Mouse (Mus musculus) 3T3-L1 (cell line): ENCODE data around the gene Reep6.

Experiments
- DNase-seq: peaks from one replicate; pipeline ENCODE4 v3.0.0-alpha.2; 2015; ENCODE audit warnings: low read depth, low spot score

The Reep6 gene

DNA sequence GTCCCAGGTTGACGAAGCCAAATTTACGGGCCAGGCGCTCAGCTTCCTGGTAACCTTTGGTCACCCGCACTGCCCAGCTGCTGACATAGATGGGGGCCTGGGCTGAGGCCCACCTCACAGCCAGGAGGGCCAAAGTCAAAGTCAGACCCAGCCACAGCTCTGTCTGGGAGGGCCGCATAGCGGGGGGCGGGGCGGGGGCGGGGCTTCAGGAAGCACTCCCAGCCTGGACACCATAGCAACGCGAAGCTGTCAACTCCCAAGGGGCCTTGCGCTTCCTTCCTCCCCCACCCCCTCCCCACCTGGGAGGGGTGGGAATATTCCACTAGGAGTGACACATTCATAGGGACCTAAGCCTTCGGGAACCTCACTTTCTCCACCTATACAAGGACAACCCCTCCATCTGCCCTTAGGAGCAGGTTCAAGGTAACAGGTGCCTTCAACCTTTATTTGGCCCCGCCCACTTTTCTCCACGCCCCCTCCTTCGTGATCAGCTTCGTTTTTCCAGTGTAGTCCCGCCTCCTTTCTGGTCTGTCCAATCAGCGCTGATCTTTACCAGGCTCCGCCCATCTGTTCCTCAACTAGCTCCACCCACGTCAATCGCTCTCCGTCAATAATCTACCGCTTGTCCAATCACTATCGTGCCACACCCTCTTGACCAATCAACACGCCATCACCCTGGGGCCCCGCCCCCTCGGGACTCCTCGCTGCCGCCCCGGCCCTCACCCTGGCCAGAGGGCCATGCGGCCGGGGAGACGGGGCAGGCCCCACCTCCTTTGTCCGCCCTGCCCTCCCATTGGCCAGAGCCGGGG is at the start of gene Reep6, which contains the start of gene Pcsk4:
Gene Reep6 (plus strand): TSS at position 681 of the 809 bp plus-strand sequence.
Gene Pcsk4 (minus strand): TSS at position 226 of the 809 bp plus-strand sequence.
- peak; percentile 60 for DNase-seq

DNA sequence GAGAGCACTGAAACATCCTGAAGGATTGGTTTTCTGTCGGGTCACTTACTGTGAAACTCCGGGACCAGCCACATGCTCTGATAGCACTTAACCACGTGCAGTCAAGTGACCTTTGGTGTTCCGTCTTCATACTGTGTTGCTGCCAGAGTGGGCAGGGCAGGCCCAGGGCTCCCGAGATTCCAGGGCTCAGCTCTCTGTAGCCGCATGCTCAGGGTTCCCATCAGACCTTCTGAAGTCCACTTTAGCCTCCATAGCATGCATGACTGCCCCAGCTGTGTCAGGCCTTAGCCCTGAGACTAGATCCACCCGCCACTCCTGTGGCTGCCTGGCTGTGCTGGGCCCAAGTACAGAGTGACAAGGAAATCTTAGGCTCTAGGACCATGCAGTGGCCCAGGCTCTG is 48.4 kb upstream of the Reep6 start:
- no peak for DNase-seq

DNA sequence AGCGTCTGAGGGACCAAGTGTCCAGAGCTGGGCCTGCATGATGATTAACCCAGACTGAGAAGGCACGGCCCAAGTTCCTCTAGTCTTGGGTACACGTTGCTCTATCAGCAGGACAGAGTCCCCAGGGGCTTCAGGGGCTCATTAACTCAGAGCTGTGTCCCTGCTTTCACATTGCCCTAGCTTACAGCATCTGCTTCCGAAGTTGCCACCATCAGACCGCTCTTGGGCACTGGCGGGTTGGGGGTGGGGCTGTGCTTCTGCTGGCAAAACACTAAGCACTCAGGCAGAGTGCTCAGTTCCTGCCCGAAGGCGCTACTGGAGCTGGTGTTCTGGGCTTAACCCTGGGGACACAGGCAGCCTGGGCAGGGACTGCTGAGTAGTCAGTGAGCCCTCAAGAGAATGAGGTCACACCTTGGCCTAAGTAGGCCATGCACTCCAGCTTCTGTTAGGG is 47.8 kb upstream of the Reep6 start:
- DNase-seq: no peak

DNA sequence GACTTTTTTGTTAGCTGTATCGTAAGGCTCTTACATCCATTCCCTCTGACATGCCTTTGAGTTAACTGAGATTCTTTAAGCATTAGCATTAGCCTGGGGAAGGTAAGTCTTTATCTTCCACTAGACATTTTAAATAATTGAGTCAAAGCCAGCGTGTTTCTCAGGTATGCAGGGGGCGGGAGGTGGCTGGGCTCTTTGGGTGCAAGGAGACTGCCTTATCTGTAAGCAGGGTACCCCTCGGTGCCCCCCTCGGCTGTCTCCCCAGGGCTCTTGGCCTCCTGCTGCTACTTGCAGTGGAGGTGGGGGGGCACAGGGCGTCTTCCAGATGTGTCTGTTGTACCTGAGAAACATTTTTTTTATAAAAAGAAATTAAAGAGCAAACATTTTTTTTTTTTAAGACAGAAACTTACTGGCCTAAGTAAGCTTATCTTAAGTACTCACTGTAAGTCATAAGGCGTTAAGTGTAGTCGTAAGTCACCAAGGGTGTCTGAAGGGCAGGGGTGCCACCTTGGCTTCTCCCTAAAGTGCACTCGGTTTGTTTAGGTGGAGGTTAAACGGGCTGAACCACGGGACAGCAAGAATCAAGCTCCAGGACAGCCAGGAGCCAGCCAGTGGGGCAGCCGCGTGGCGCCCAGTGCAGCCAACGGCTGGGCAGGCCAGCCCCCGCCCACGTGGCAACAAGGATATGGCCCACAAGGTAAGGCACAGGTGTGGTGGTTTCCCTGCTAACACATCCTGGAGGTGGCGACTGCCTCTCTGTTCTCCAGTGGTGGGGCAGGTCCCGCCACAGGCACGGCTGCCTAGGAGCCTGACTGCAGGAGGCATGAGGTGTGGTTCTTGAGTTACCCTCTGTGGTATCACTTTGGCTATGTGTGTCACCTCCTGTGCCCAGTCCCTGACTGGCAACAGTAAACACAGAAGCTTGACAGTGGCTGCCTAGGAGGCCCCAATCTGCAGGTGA is 47.0 kb upstream of the Reep6 start:
- DNase-seq: no peak

DNA sequence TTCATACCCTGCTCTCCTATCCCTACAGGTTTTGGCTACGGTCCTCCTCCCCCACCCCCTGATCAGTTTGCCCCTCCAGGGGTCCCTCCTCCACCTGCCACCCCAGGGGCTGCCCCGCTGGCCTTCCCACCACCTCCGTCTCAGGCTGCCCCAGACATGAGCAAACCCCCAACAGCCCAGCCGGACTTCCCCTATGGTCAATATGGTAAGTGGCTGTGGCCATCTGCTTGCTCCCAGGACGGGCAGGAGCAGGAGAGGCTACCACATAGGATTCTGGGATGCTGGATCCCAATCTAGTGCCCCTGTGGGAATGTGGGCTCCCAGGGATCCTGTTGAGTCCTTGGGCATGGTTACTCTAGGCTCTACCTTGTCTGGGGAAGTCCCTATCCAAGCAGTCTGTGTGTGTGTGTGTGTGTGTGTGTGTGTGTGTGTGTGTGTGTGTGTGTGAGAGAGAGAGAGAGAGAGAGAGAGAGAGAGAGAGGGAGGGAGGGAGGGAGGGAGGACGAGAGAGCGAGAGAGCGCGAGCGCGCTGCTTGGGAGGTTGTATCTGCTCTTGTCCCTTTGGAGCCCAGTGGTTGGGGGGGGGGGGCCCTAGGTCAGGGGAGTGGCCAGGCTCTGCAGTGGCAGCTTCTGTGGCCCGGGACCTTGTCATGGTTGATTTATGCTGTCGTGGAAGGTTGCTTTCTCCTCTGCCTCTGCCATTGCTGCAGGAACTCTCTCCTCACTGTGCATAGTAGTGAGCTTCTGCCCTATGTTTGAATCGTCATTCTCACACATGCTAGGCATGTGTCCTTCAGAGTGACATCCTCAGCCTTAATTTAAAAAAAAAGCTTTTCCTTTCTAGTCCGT is 44.3 kb upstream of the Reep6 start:
- no peak for DNase-seq

DNA sequence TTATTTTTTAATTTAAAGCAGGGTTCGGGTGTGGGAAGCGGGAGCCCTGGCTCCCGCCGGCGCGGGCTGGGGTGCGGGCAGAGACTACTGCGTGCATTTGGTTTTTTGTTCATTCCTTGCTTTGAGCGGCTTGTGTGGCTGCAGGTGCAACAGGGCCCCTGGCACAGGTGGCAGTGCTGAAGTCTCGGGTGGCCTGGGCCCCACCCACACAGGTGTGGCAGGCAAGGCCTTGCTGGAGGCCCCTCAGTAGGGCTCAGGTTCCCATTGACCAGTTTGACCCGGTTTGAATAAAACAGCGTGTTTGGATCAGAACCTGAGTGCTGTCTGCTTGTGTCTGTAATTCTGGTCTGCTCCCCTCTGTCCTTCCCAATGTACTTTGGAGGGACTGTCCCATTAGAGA is 41.7 kb upstream of the Reep6 start:
- DNase-seq: no peak

DNA sequence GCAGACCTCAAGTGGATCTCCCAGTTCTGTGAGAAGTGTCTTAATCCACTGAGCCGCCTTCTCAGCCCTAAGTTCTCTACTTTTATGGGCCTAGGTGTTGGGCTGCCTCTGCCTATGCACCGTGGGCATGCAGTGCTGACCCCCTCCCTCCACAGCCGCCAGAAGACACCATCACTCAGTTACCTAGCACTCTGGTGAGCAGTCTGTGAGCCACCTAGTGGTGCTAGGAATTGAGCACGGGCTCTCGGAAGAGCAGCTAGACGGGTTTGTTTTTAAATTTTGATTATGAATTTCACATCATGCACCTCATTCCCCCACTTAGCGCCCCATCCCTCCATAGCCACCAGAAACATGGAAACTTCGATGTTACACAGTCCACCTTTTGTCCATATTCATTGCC is 41.1 kb upstream of the Reep6 start:
- no peak for DNase-seq

DNA sequence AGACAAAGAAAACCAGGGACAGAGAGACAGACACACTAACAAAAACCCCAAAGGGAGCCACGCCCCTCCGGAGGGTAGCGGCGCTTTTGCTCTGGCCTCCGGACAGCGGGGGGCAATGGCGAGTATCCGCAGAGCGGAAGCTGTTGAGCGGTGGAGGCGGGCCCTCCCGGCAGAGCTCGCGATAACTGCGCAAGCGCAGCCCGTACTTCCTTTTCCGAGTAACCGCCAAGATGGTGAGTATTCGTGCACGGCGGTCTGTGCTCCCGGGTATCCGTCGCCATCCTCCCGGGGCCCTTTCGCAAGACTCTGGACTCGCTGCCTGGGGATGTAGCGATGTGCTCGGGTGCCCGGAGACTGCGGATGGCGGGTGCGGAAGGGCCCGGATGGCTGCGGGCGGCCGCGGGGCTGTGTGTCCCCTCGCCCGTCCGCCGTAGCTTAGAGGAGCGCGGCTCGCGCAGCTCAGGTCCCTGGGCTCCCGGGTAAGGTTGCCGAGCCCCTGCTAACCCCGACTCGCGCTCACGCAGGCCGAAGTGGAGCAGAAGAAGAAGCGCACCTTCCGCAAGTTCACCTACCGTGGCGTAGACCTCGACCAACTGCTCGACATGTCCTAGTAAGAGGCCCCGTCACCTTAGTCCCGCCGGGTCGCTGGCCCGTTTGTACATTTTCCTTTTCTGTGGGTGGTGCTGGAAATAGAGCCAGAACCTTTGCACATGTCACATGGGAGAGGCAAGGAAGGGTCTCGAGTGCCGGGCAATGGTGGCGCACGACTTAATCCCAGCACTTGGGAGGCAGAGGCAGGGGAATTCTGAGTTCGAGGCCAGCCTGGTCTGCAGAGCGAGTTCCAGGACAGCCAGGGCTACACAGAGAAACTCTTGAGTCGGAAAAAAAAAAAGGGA is 37.3 kb upstream of the Reep6 start, which contains the start of gene Rps15:
Gene Rps15 (plus strand): TSS at position 203 of the 896 bp plus-strand sequence.
- peak; percentile 96 for DNase-seq

DNA sequence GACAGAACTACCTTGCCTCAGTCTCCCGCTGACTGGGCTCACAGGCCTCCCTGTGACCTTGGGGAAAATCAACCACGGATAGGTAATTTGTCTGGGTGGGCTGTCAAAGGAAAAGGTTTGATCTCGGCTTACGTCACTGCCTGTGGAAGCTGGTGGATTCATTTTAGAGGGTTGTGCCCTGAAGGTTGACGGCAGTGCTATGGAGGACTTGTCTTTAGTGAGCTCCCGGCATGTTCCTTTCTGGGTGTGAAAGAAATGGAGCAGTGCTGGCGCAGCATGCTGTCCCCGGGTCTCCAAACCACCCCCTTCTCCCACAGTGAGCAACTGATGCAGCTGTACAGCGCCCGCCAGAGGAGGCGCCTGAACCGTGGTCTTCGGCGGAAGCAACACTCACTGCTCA is 36.4 kb upstream of the Reep6 start:
- peak; percentile 52 for DNase-seq

DNA sequence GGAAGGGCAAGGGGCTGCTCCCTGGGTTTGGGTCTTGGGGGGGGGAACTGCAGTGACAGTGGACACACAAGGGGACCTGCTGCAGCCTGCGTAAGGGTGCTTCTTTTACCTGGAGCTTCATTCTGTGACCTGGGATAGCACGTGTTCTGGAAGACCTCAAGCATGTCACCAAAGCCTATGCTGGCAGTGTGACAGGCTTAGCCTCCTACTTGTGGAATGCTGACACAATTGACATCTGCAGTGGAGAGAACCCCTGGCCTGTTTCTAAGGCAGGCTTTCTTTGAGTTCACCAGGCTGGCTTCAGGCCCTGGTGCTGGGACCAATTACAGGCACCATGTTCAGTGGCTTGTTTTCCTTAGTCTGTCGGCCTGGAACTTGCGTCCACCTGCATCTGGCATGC is 35.4 kb upstream of the Reep6 start:
- peak; percentile 52 for DNase-seq

DNA sequence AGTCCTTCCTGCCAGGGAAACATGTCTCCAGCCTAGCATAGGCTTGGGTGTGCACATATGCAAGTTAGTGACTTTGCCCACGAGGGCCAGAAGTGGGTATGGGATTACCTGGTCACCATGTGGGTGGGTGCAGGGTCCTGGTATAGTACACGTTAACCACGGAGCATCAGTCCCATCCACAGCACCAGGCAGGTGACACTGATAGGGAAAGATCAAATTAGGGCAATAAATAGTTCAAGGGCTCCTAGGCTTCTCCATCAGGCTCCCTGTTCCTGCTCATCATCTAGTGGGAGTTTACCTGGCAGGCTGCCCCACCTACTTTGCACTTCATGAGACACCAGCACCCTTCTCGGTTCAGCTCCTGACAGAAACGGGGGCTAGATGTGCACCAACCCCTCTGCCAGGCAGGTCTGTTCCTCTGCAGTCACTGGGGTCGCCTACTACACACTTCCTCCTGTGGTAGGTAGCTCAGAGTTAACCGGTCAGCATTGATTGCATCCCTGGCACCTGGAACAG is 34.9 kb upstream of the Reep6 start:
- no peak for DNase-seq

DNA sequence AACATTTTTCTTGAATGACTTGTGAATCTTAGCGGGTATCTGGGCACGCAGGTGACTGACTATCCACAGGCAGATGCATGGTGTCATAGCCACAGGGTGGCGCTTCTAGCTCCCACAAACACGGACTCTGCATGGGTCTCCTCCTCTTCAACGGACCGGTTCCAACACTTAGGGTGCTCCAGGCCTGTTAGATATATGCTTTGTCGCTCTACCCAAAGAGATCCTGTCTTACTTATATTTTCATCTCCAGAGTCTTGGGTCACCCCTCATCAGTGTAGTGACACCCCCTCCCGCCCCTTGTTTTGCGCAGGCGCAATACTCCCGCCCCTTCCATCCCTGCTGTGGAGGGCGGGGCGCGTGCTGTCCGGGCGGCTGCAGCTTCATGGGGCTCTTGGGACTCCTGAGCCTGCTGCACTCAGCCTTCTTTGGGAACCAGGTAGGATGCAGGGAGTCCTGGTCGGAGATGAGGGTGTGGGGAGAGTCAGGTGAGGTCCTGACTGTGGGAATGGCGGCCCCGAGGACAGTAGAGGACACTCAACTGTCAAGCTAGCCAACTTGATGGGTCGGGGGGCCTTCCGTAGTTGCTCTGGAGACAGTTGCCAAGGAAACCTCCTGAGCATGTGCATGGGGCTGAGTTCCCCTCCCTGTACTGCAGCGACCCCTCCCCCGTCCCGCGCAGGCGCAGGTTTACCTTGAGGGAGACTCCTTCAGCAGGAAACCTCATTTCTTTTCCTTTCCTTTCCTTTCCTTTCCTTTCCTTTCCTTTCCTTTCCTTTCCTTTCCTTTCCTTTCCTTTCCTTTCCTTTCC is 33.9 kb upstream of the Reep6 start, which contains the start of gene Apc2:
Gene Apc2 (plus strand): TSS at position 360 of the 808 bp plus-strand sequence.
- peak; percentile 57 for DNase-seq

DNA sequence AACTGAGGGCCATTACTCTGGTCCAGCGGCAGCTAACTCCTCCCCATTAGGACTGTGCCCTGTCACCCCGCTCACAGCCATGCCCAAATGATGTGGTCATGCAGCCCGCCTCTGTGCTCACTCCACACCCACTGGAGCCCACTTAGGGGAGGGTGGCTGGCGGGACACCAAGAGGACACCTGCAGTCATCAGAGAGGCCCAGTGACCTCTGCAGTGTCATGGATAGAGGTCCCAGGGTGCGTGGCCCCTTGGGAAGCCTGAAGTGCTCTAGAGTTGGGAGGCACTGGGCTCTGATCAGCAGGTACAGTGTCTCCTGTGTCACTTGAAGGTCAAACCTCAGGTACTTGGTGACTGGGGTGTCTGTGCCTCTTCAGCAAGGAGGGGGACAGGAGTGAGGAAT is 32.9 kb upstream of the Reep6 start:
- DNase-seq: no peak

DNA sequence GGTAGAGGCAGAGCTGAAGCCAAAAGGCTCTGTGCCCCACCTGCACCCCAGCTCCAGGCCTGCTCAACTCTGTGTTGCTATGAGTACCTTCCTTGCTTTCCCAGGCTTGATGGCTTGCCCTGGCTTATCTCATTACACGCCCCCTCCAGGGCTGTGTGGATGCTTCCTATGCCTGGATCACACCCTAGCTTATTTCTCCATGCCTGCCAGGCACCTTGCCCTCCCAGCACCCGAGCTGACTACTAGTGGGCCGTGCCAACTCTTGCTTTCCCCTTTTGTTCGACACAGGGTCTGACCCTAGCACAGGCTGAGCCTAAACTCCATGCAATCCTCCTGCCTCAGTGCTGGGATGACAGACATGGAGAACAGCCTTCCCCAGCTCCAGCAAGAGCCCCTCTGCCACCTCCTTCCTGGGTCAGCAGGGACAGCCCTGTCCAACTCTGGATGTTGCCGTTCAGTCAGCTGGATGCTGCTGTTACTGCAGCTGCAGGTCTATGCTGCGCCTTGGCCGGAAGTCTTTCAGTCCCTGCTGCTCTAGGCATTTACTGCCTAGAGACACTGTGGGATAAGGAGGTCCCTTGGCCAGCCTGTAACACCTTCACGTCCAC is 32.1 kb upstream of the Reep6 start:
- DNase-seq: no peak

DNA sequence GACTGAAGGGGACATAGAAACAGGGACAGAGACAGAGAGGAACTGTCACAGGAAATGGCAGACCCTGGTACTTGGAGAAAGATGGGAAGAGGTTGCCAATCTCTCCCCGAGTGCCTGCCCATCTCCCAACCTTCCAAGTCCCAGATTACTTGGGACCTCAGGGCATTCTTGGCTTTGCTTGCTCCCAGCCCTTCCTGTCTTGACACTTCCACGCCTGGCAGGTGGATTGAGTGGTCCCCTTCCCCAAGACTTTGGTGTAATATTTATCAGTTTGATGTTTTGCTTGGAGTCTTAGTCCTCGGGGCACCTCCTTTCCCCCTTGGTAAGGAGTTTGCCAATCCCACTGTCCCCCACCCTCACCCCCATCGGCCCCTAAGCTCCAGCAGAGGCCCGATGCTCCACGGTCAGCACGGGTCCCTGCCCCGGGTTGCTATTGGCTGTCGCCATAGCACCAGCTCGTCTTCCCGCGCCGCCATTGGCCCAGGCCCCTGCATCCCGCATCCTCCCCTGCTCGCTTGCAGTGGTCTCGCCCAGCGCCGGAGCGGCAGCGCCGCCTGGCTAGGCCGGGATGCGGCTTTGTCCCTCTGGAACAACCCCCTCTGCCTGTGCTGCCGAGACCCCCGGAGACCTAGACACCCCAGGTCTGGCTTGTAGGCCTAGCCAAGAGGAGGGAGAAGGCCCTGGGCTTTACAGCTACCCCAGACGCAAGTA is 31.0 kb upstream of the Reep6 start:
- DNase-seq: no peak

DNA sequence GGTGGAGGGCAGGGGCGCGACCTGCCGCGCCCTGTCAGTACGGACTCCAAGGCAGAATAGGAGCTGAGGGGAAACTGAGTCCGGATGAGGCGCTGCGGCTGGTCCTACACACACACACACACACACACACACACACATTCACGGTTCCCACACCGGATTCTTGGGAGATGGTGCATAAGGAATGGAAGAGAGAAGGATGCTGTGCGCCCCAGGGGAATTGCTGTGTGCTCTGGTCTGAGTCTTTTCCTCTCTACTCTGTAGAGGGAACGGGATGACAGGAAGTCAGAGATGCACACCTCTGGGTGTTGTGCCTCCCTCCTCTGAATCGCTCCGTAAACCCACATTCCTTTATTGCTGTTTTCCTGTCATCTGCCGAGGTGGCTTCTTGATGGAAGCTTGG is 30.5 kb upstream of the Reep6 start:
- no peak for DNase-seq

DNA sequence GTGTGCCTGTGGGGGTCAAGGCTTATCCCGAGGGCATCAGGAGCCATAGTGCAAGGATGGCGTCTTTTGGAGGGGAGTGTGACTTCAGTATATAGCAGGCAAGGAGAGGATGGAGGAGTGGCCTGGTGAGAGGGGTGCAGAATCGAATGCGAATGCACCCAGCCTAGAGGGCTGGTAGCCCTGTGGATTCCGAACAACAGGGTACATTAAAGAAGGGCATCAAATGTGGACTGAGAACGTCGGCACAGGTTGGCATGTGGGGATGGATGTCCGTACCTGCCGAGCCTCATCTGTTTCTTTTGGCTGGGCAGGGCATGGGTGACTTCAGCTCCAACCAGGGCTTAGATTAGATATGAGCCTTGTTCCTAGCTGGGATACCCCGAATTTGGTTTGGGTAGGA is 29.9 kb upstream of the Reep6 start:
- no peak for DNase-seq

DNA sequence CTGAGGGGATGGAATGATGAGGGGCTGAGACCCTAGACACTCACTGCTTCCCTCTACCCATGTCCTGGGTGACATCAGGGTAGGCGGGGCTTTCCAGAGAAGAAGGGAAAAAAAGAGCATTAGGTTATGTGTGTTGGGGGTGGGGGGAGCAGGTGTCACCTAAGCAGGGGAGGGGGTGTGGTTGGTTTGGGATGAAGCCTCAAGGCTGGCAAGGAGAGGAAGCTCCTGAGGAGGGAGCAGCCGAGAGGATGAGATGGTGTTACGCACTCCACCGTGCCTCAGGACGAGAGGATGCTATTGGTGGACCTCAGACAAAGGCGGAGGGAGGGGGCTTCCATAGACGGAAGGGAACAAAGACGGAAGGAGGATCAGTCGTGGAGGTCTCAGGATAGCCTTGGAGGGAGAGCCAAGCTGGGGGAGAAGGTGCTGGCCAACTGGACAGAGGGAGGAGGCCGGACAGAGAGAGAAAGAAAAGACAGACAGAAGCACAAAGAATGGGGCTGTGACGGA is 29.0 kb upstream of the Reep6 start:
- DNase-seq: no peak
